Mouse (Mus musculus): ENCODE data around the gene Lypd6.

The Lypd6 gene

GRCm38 (mm10) chr2:50166082-50166481, 99.9 kb downstream of the Lypd6 start:
- no peak for DNase-seq (ENCODE audit: low spot score in 2 of 2)

- no peak for DNase-seq (ENCODE audit: low spot score in 2 of 2)
These were observed 107.7 kb downstream of the Lypd6 start for GRCm38 (mm10) chr2:50173730-50174528.

- DNase-seq (ENCODE audit: low spot score in 2 of 2) = no peak
These were observed 109.5 kb downstream of the Lypd6 start for GRCm38 (mm10) chr2:50175709-50176108.

GRCm38 (mm10) chr2:50179164-50179563, 112.9 kb downstream of the Lypd6 start:
- no peak for DNase-seq (ENCODE audit: low spot score in 2 of 2)

- DNase-seq (ENCODE audit: low spot score in 2 of 2) = no peak
These were observed 114.2 kb downstream of the Lypd6 start for GRCm38 (mm10) chr2:50180423-50180822.

- DNase-seq (ENCODE audit: low spot score in 2 of 2) = no peak
These were observed 115.1 kb downstream of the Lypd6 start for GRCm38 (mm10) chr2:50181332-50181731.

GRCm38 (mm10) chr2:50186711-50187405, 120.6 kb downstream of the Lypd6 start:
- DNase-seq (ENCODE audit: low spot score in 2 of 2) = no peak

GRCm38 (mm10) chr2:50188856-50189255, 122.6 kb downstream of the Lypd6 start:
- no peak for DNase-seq (ENCODE audit: low spot score in 2 of 2)

- DNase-seq (ENCODE audit: low spot score in 2 of 2) = peak in 1 of 2 experiments; percentile 27
These were observed 130.5 kb downstream of the Lypd6 start for GRCm38 (mm10) chr2:50196681-50197080.

- DNase-seq (ENCODE audit: low spot score in 2 of 2) = no peak
These were observed 131.6 kb downstream of the Lypd6 start for GRCm38 (mm10) chr2:50197801-50198200.

- DNase-seq (ENCODE audit: low spot score in 2 of 2) = no peak
These were observed 134.3 kb downstream of the Lypd6 start for GRCm38 (mm10) chr2:50200541-50200940.

GRCm38 (mm10) chr2:50220574-50220973, 154.3 kb downstream of the Lypd6 start:
- DNase-seq (ENCODE audit: low spot score in 2 of 2) = no peak

- no peak for DNase-seq (ENCODE audit: low spot score in 2 of 2)
These were observed 158.8 kb downstream of the Lypd6 start for GRCm38 (mm10) chr2:50225019-50225418.

GRCm38 (mm10) chr2:50233491-50233890, 167.3 kb downstream of the Lypd6 start:
- DNase-seq (ENCODE audit: low spot score in 2 of 2) = no peak

Measured in frontal cortex, postnatal 10 days (tissue).